Mouse (Mus musculus): ENCODE measurements around the gene Kank2. TPM values are rescaled to one million over a fixed set of nuclear protein-coding genes. Genes with fewer than 3 reads are reported as not detected.

Kank2 gene
- polyA plus RNA-seq, 1 experiment from 2014 or later = 19.9 TPM

- WGBS = 91% methylated on average over 6 of the region's 6 CpGs
- Histone ChIP-seq H3K27me3 (replicated peaks) (no peaks in the 10 kb centered on the region), H3K4me1 (replicated peaks) (peaks cover 62% of the 10 kb centered on the region), H3K36me3 (peaks cover 49% of the 10 kb centered on the region), H3K4me3 (no peak overlapping the region), H3K9me3 (replicated peaks) (no peaks in the 10 kb centered on the region), H3K27ac (ENCODE audit: poor library complexity, severe bottlenecking) (peak overlapping the region; percentile 87; the same call in 1 of the 2 replicates), H3K9ac (no peak overlapping the region), H3K4me2 (no peak overlapping the region)
- ATAC-seq (ENCODE audit: insufficient number of reproducible peaks, low FRiP score) = no peak
Observed at GRCm38 (mm10) chr9:21749382-21750118, 49.0 kb downstream of the Kank2 start.

- 69% methylated on average over 10 of the region's 10 CpGs for WGBS
- peaks cover 51% of the 10 kb centered on the region for H3K4me1 ChIP-seq (replicated peaks)
- H3K27me3 ChIP-seq (replicated peaks) = no peaks in the 10 kb centered on the region
- 0 out of 2 replicates have a peak overlapping the region, but pooled peaks have one; percentile 35 for H3K9ac ChIP-seq
- H3K9me3 ChIP-seq (replicated peaks) = no peaks in the 10 kb centered on the region
- H3K4me2 ChIP-seq = no peak overlapping the region
- H3K36me3 ChIP-seq = peaks cover 60% of the 10 kb centered on the region
- no peak for ATAC-seq (ENCODE audit: insufficient number of reproducible peaks, low FRiP score)
- H3K4me3 ChIP-seq = no peak overlapping the region
- H3K27ac ChIP-seq (ENCODE audit: poor library complexity, severe bottlenecking) = peak overlapping the region; percentile 87
Observed at GRCm38 (mm10) chr9:21748491-21748890, 50.1 kb downstream of the Kank2 start.

GRCm38 (mm10) chr9:21748033-21748432 is 50.5 kb downstream of the Kank2 start:
- 20% methylated on average over 7 of the region's 7 CpGs for WGBS
- Histone ChIP-seq H3K9ac (no peak overlapping the region; the same call in 1 of the 2 replicates), H3K27me3 (replicated peaks) (no peaks in the 10 kb centered on the region), H3K4me2 (peak overlapping the region; percentile 39), H3K9me3 (replicated peaks) (no peaks in the 10 kb centered on the region), H3K36me3 (peaks cover 60% of the 10 kb centered on the region), H3K4me1 (replicated peaks) (peaks cover 49% of the 10 kb centered on the region), H3K4me3 (0 out of 2 replicates have a peak overlapping the region, but pooled peaks have one; percentile 7), H3K27ac (ENCODE audit: poor library complexity, severe bottlenecking) (peak overlapping the region; percentile 87)
- ATAC-seq (ENCODE audit: insufficient number of reproducible peaks, low FRiP score) = peak; percentile 82

- Histone ChIP-seq H3K4me3 (no peak overlapping the region), H3K4me2 (no peak overlapping the region), H3K27me3 (replicated peaks) (no peaks in the 10 kb centered on the region), H3K9me3 (replicated peaks) (no peaks in the 10 kb centered on the region), H3K9ac (no peak overlapping the region), H3K4me1 (replicated peaks) (peaks cover 42% of the 10 kb centered on the region), H3K36me3 (peaks cover 67% of the 10 kb centered on the region), H3K27ac (ENCODE audit: poor library complexity, severe bottlenecking) (peak overlapping the region; percentile 87)
- ATAC-seq (ENCODE audit: insufficient number of reproducible peaks, low FRiP score) = no peak
- WGBS = 82% methylated on average over 3 of the region's 3 CpGs
Observed at GRCm38 (mm10) chr9:21747238-21747774, 51.2 kb downstream of the Kank2 start.

- 0 out of 2 replicates have a peak, but pooled peaks cover 3% of the 10 kb centered on the region for H3K4me1 ChIP-seq (replicated peaks)
- H3K4me2 ChIP-seq = no peak overlapping the region
- H3K27ac ChIP-seq (ENCODE audit: poor library complexity, severe bottlenecking) = no peak overlapping the region
- no peak for ATAC-seq (ENCODE audit: insufficient number of reproducible peaks, low FRiP score)
- peaks cover 89% of the 10 kb centered on the region for H3K36me3 ChIP-seq
- WGBS = 85% methylated on average over 11 of the region's 11 CpGs
- no peak overlapping the region for H3K4me3 ChIP-seq
- H3K9ac ChIP-seq = no peak overlapping the region
- H3K27me3 ChIP-seq (replicated peaks) = no peaks in the 10 kb centered on the region
- no peaks in the 10 kb centered on the region for H3K9me3 ChIP-seq (replicated peaks)
Observed at GRCm38 (mm10) chr9:21741514-21741913, 57.0 kb downstream of the Kank2 start.

- Histone ChIP-seq H3K9me3 (replicated peaks) (no peaks in the 10 kb centered on the region), H3K4me2 (no peak overlapping the region), H3K4me3 (no peak overlapping the region), H3K27me3 (replicated peaks) (no peaks in the 10 kb centered on the region), H3K9ac (no peak overlapping the region), H3K4me1 (replicated peaks) (0 out of 2 replicates have a peak, but pooled peaks cover 3% of the 10 kb centered on the region), H3K36me3 (peaks cover 88% of the 10 kb centered on the region), H3K27ac (ENCODE audit: poor library complexity, severe bottlenecking) (no peak overlapping the region)
- WGBS = 94% methylated on average over 14 of the region's 14 CpGs
- no peak for ATAC-seq (ENCODE audit: insufficient number of reproducible peaks, low FRiP score)
Observed at GRCm38 (mm10) chr9:21740427-21740826, 58.1 kb downstream of the Kank2 start.

GRCm38 (mm10) chr9:21738776-21739175 is 59.8 kb downstream of the Kank2 start:
- H3K4me3 ChIP-seq = no peak overlapping the region
- peaks cover 88% of the 10 kb centered on the region for H3K36me3 ChIP-seq
- no peak for ATAC-seq (ENCODE audit: insufficient number of reproducible peaks, low FRiP score)
- H3K27ac ChIP-seq (ENCODE audit: poor library complexity, severe bottlenecking) = no peak overlapping the region
- H3K4me2 ChIP-seq = no peak overlapping the region
- 82% methylated on average over 7 of the region's 7 CpGs for WGBS
- H3K9ac ChIP-seq = no peak overlapping the region
- H3K9me3 ChIP-seq (replicated peaks) = no peaks in the 10 kb centered on the region
- no peaks in the 10 kb centered on the region for H3K27me3 ChIP-seq (replicated peaks)
- H3K4me1 ChIP-seq (replicated peaks) = 0 out of 2 replicates have a peak, but pooled peaks cover 3% of the 10 kb centered on the region

- Histone ChIP-seq H3K4me3 (no peak overlapping the region), H3K9me3 (replicated peaks) (no peaks in the 10 kb centered on the region), H3K36me3 (peaks cover 93% of the 10 kb centered on the region), H3K4me1 (replicated peaks) (0 out of 2 replicates have a peak, but pooled peaks cover 3% of the 10 kb centered on the region), H3K4me2 (no peak overlapping the region), H3K27me3 (replicated peaks) (no peaks in the 10 kb centered on the region), H3K9ac (no peak overlapping the region), H3K27ac (ENCODE audit: poor library complexity, severe bottlenecking) (no peak overlapping the region)
- 96% methylated on average over 10 of the region's 10 CpGs for WGBS
- no peak for ATAC-seq (ENCODE audit: insufficient number of reproducible peaks, low FRiP score)
Observed at GRCm38 (mm10) chr9:21737188-21737587, 61.4 kb downstream of the Kank2 start.

- Histone ChIP-seq H3K4me3 (no peak overlapping the region), H3K4me2 (no peak overlapping the region), H3K9ac (no peak overlapping the region), H3K4me1 (replicated peaks) (0 out of 2 replicates have a peak, but pooled peaks cover 3% of the 10 kb centered on the region), H3K27ac (ENCODE audit: poor library complexity, severe bottlenecking) (no peak overlapping the region), H3K36me3 (peaks cover 93% of the 10 kb centered on the region), H3K27me3 (replicated peaks) (no peaks in the 10 kb centered on the region), H3K9me3 (replicated peaks) (no peaks in the 10 kb centered on the region)
- WGBS = 84% methylated on average over 3 of the region's 3 CpGs
- ATAC-seq (ENCODE audit: insufficient number of reproducible peaks, low FRiP score) = no peak
Observed at GRCm38 (mm10) chr9:21736580-21736979, 62.0 kb downstream of the Kank2 start.

GRCm38 (mm10) chr9:21735126-21735525 is 63.4 kb downstream of the Kank2 start:
- Histone ChIP-seq H3K9me3 (replicated peaks) (no peaks in the 10 kb centered on the region), H3K27me3 (replicated peaks) (no peaks in the 10 kb centered on the region), H3K36me3 (peaks cover 94% of the 10 kb centered on the region), H3K4me1 (replicated peaks) (0 out of 2 replicates have a peak, but pooled peaks cover 3% of the 10 kb centered on the region), H3K27ac (ENCODE audit: poor library complexity, severe bottlenecking) (no peak overlapping the region), H3K9ac (no peak overlapping the region), H3K4me2 (no peak overlapping the region), H3K4me3 (no peak overlapping the region)
- ATAC-seq (ENCODE audit: insufficient number of reproducible peaks, low FRiP score) = no peak
- 89% methylated on average over 14 of the region's 14 CpGs for WGBS

GRCm38 (mm10) chr9:21733989-21734388 is 64.6 kb downstream of the Kank2 start:
- Histone ChIP-seq H3K36me3 (peaks cover 83% of the 10 kb centered on the region), H3K9me3 (replicated peaks) (no peaks in the 10 kb centered on the region), H3K9ac (no peak overlapping the region), H3K4me3 (no peak overlapping the region), H3K27ac (ENCODE audit: poor library complexity, severe bottlenecking) (no peak overlapping the region), H3K4me1 (replicated peaks) (peaks cover 13% of the 10 kb centered on the region), H3K4me2 (no peak overlapping the region), H3K27me3 (replicated peaks) (no peaks in the 10 kb centered on the region)
- 97% methylated on average over 7 of the region's 7 CpGs for WGBS
- ATAC-seq (ENCODE audit: insufficient number of reproducible peaks, low FRiP score) = no peak

Data from heart, embryonic 12.5 days (tissue).